In the genomic region with DNA sequence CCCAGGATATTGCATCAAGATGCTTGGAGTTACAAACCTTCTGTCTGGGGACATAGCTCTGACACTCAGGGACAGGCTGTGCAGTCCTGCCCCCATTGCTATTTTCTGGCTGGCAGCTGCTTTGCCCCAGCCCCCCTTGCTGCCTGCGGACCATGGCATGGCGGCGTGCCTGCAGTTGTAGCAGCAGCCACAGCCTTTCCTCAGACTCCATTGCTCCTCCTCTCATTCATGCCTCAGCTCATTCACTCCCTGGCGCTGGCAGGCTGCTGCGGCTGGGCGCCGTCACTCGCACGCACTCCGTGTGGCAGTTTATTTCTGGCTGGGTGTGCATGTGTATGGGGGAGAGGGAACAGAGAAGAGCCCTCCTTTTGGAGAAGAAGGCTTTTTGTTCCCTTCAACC, we compare ENCODE assay signal across 8 mouse cellular contexts. TPM values are rescaled to one million over a fixed set of nuclear protein-coding genes. Genes with fewer than 3 reads are reported as not detected.
DNase-seq lines count a peak whose midpoint lies in the region; ATAC-seq lines count a peak whose summit lies in the region.

No protein-coding gene starts in this region.

- H3K4me1 ChIP-seq in neural tube, embryonic 11.5 days (ENCODE audit: control insufficient read depth, insufficient read depth, low read length): no peaks in the 10 kb centered on the region; the same call in 1 of the 2 replicates
- H3K4me1 ChIP-seq in heart, embryonic 13.5 days: peaks cover 34% of the 10 kb centered on the region
- peaks cover 34% of the 10 kb centered on the region for H3K4me1 ChIP-seq in midbrain, embryonic 15.5 days

- 31% methylated on average over 10 of the region's 10 CpGs for WGBS in neural tube, embryonic 11.5 days
- 20% methylated on average over 10 of the region's 10 CpGs for WGBS in heart, embryonic 13.5 days
- 12% methylated on average over 10 of the region's 10 CpGs for WGBS in midbrain, embryonic 15.5 days

- no peaks in the 10 kb centered on the region for H3K27me3 ChIP-seq in neural tube, embryonic 11.5 days (ENCODE audit: control insufficient read depth, insufficient read depth, low read length)
- no peaks in the 10 kb centered on the region for H3K27me3 ChIP-seq in heart, embryonic 13.5 days (replicated peaks)
- H3K27me3 ChIP-seq in midbrain, embryonic 15.5 days (replicated peaks): no peaks in the 10 kb centered on the region

- ATAC-seq in neural tube, embryonic 11.5 days (ENCODE audit: insufficient read depth, low FRiP score, low TSS enrichment): peak; percentile 65
- 0 out of 2 replicates have a peak, but pooled peaks have one; percentile 6 for ATAC-seq in heart, embryonic 13.5 days (ENCODE audit: extremely low read depth, insufficient number of reproducible peaks, low FRiP score, low TSS enrichment)
- ATAC-seq in midbrain, embryonic 15.5 days (replicated peaks): peak; percentile 32

- no peak overlapping the region for H3K4me3 ChIP-seq in neural tube, embryonic 11.5 days (ENCODE audit: low read depth, low read length)
- peak overlapping the region; percentile 17; the same call in 1 of the 2 replicates for H3K4me3 ChIP-seq in heart, embryonic 13.5 days
- H3K4me3 ChIP-seq in midbrain, embryonic 15.5 days: peak overlapping the region; percentile 68

- no peaks in the 10 kb centered on the region for H3K9me3 ChIP-seq in neural tube, embryonic 11.5 days (ENCODE audit: control insufficient read depth, low read length)
- no peaks in the 10 kb centered on the region for H3K9me3 ChIP-seq in heart, embryonic 13.5 days
- H3K9me3 ChIP-seq in midbrain, embryonic 15.5 days: no peaks in the 10 kb centered on the region

- H3K4me2 ChIP-seq in neural tube, embryonic 11.5 days (ENCODE audit: low read depth): 0 out of 2 replicates have a peak overlapping the region, but pooled peaks have one; percentile 8
- H3K4me2 ChIP-seq in heart, embryonic 13.5 days: peak overlapping the region; percentile 73
- peak overlapping the region; percentile 83 for H3K4me2 ChIP-seq in midbrain, embryonic 15.5 days

- intact Hi-C loops in left cerebral cortex, postnatal 25 days (cut with DNase I): no loop called here

- H3K9ac ChIP-seq in neural tube, embryonic 11.5 days (ENCODE audit: low read length): no peak overlapping the region; the same call in 1 of the 2 replicates
- peak overlapping the region; percentile 83 for H3K9ac ChIP-seq in heart, embryonic 13.5 days
- peak overlapping the region; percentile 69 for H3K9ac ChIP-seq in midbrain, embryonic 15.5 days

- no peak overlapping the region for H3K27ac ChIP-seq in neural tube, embryonic 11.5 days (ENCODE audit: low read depth, low read length)
- H3K27ac ChIP-seq in heart, embryonic 13.5 days (replicated peaks): peak overlapping the region; percentile 72
- peak overlapping the region; percentile 66 for H3K27ac ChIP-seq in midbrain, embryonic 15.5 days

- no peak for DNase-seq in neural tube, embryonic 11.5 days (ENCODE audit: low spot score)
- no peak for DNase-seq in neural tube, embryonic 10.5 days (ENCODE audit: extremely low spot score, low spot score)
- DNase-seq in left cerebral cortex, postnatal 25 days (ENCODE audit: low spot score in 2 of 2): peak; percentile 69 to 92
- DNase-seq in urinary bladder, postnatal 14 days (ENCODE audit: low spot score): no peak
- no peak for DNase-seq in thymus, postnatal 4 days
- no peak for DNase-seq in natural killer cell, adult 2 months (ENCODE audit: low spot score in 2 of 2)

- no peaks in the 10 kb centered on the region for H3K36me3 ChIP-seq in neural tube, embryonic 11.5 days (ENCODE audit: control insufficient read depth, insufficient read depth, low read length)
- no peaks in the 10 kb centered on the region for H3K36me3 ChIP-seq in heart, embryonic 13.5 days
- H3K36me3 ChIP-seq in midbrain, embryonic 15.5 days (replicated peaks): no peaks in the 10 kb centered on the region

RNA-seq across cellular contexts. Expression of a gene that starts 2.0 kb away (rescaled TPM):
- 12.4 and 13.3 TPM in 2 replicates for polyA plus RNA-seq in neural tube, embryonic 11.5 days (2014; fragmentation: Nextera tagmentation; extraction: Ambion mirVana)
- polyA plus RNA-seq in heart, embryonic 13.5 days (2015; fragmentation: Nextera tagmentation; extraction: Ambion mirVana): 7.5 and 8.3 TPM in 2 replicates
- total RNA-seq in left cerebral cortex, postnatal 25 days (2021): 10 to 100 TPM; 36.9 to 51.0 TPM
- 54.4 and 57.0 TPM in 2 replicates for polyA plus RNA-seq in midbrain, embryonic 15.5 days (2015; fragmentation: Nextera tagmentation; extraction: Ambion mirVana)

Comparison
In these comparisons a context has a peak if more than half of its experiments do, and no peak if none do; other contexts are left out.
1. ATAC-seq: peak in every context shown above with its lines; median percentile 65 in neural tube, embryonic 11.5 days; 32 in midbrain, embryonic 15.5 days; 6 in heart, embryonic 13.5 days.
2. DNase-seq: peak in left cerebral cortex, postnatal 25 days (2 of 2); none in neural tube, embryonic 11.5 days (single experiment), neural tube, embryonic 10.5 days (single experiment), urinary bladder, postnatal 14 days (single experiment), thymus, postnatal 4 days (single experiment) and natural killer cell, adult 2 months (0 of 2).
3. H3K4me2 ChIP-seq: peak in every context shown above with its lines; median percentile 83 in midbrain, embryonic 15.5 days; 73 in heart, embryonic 13.5 days; 8 in neural tube, embryonic 11.5 days.